Mouse (Mus musculus) CH12.LX (cell line): ENCODE results near the gene Man1a. TPM values are rescaled to one million over a fixed set of nuclear protein-coding genes. Genes with fewer than 3 reads are reported as not detected.

Experiments
- DNase-seq: peaks from one replicate; pipeline ENCODE4 v3.0.0-alpha.2; 2013; ENCODE audit errors: extremely low read depth
- H3K27ac ChIP-seq: 2 replicates; pipeline ENCODE4 v1.5.1; 2012; ENCODE audit warnings: low read depth, mild to moderate bottlenecking, control low read depth, moderate library complexity; ENCODE audit not compliant: insufficient read depth
- H3K27me3 ChIP-seq: replicated peaks from 2 replicates; pipeline ENCODE3; 2012; ENCODE audit warnings: inconsistent platforms
- H3K36me3 ChIP-seq, 2 experiments: replicated peaks in 1 of 2; 2 replicates each; pipeline versions ENCODE3 to v1.6.1; 2012; ENCODE audit warnings: inconsistent platforms in 1 of 2, low read length in 1 of 2, mild to moderate bottlenecking in 1 of 2, mixed read lengths in 1 of 2, moderate library complexity in 1 of 2; ENCODE audit not compliant: control insufficient read depth in 1 of 2, insufficient read depth in 1 of 2
- H3K4me1 ChIP-seq, 2 experiments: 2 replicates each; pipeline ENCODE4 v1.6.1; 2012; ENCODE audit warnings: inconsistent platforms in 1 of 2, moderate library complexity in 1 of 2; ENCODE audit not compliant: insufficient read depth in 2 of 2, control insufficient read depth in 1 of 2
- H3K4me2 ChIP-seq: 2 replicates; pipeline ENCODE4 v1.6.1; 2012; ENCODE audit warnings: low read depth, mild to moderate bottlenecking, control low read depth; ENCODE audit not compliant: poor library complexity, insufficient read depth, severe bottlenecking
- H3K4me3 ChIP-seq, 3 experiments: fragments of 150-350 bp in 1 of 3; sonication (generic) in 1 of 3; replicated peaks in 1 of 3; 2 replicates each; pipeline versions ENCODE3 to v1.5.1; 2011 to 2012; ENCODE audit warnings: low read depth in 2 of 3, low read length in 2 of 3, mild to moderate bottlenecking in 2 of 3, moderate library complexity in 2 of 3, control low read depth in 1 of 3, improper control_type of control experiment in 1 of 3, inconsistent platforms in 1 of 3, mixed read lengths in 1 of 3; ENCODE audit not compliant: poor library complexity in 1 of 3
- H3K79me2 ChIP-seq: replicated peaks from 2 replicates; pipeline ENCODE4 v1.6.1; 2012; ENCODE audit warnings: mild to moderate bottlenecking, moderate library complexity; ENCODE audit not compliant: control insufficient read depth, poor library complexity, insufficient read depth, severe bottlenecking; ENCODE audit errors: extremely low read depth
- H3K9ac ChIP-seq: 2 replicates; pipeline ENCODE4 v1.6.1; 2012; ENCODE audit warnings: low read depth, mild to moderate bottlenecking, control low read depth, moderate library complexity; ENCODE audit not compliant: insufficient read depth
- H3K9me3 ChIP-seq: replicated peaks from 2 replicates; pipeline ENCODE3; 2012; ENCODE audit warnings: low read length, inconsistent platforms, mixed read lengths
- BHLHE40 ChIP-seq: IDR thresholded peaks from 2 replicates; pipeline ENCODE4 v1.6.1; 2011; ENCODE audit warnings: mild to moderate bottlenecking, low read depth, low read length, improper control_type of control experiment
- CHD2 ChIP-seq: IDR thresholded peaks from 2 replicates; pipeline ENCODE4 v1.6.1; 2011; ENCODE audit warnings: low read length, improper control_type of control experiment
- CTCF ChIP-seq, 2 experiments: IDR thresholded peaks in 1 of 2; conservative IDR thresholded peaks in 1 of 2; 2 replicates each; pipeline ENCODE4 v1.5.1; 2011 to 2012; ENCODE audit warnings: low read depth in 2 of 2, low read length in 2 of 2, improper control_type of control experiment in 1 of 2, inconsistent platforms in 1 of 2, mild to moderate bottlenecking in 1 of 2, moderate library complexity in 1 of 2
- ELF1 ChIP-seq: IDR thresholded peaks from 2 replicates; pipeline ENCODE4 v1.6.1; 2014; ENCODE audit warnings: low read depth, mild to moderate bottlenecking, inconsistent platforms, low read length, improper control_type of control experiment
- EP300 ChIP-seq: IDR thresholded peaks from 2 replicates; pipeline ENCODE4 v1.6.1; 2011; ENCODE audit warnings: low read length, improper control_type of control experiment
- ETS1 ChIP-seq: conservative IDR thresholded peaks from 2 replicates; pipeline ENCODE4 v1.6.1; 2012; ENCODE audit warnings: low read depth, mild to moderate bottlenecking, inconsistent platforms, low read length, improper control_type of control experiment, moderate library complexity
- IRF4 ChIP-seq: IDR thresholded peaks from 2 replicates; pipeline ENCODE4 v1.6.1; 2014; ENCODE audit warnings: low read depth, mild to moderate bottlenecking, inconsistent platforms, low read length, improper control_type of control experiment
- JUN ChIP-seq: IDR thresholded peaks from 2 replicates; pipeline ENCODE4 v1.6.1; 2011; ENCODE audit warnings: low read depth, mild to moderate bottlenecking, low read length, improper control_type of control experiment, moderate library complexity; ENCODE audit not compliant: insufficient read depth
- JUND ChIP-seq: conservative IDR thresholded peaks from 2 replicates; pipeline ENCODE4 v1.6.1; 2011; ENCODE audit warnings: low read depth, low read length, improper control_type of control experiment
- MAFK ChIP-seq: IDR thresholded peaks from 2 replicates; pipeline ENCODE4 v1.6.1; 2011; ENCODE audit warnings: low read length, improper control_type of control experiment; ENCODE audit not compliant: insufficient replicate concordance
- MAX ChIP-seq: IDR thresholded peaks from 2 replicates; pipeline ENCODE4 v1.6.1; 2011; ENCODE audit warnings: low read length, improper control_type of control experiment
- MAZ ChIP-seq: IDR thresholded peaks from 2 replicates; pipeline ENCODE4 v1.6.1; 2012; ENCODE audit warnings: low read depth, mild to moderate bottlenecking, inconsistent platforms, low read length, improper control_type of control experiment, moderate library complexity
- MEF2A ChIP-seq: IDR thresholded peaks from 2 replicates; pipeline ENCODE4 v1.6.1; 2014; ENCODE audit warnings: low read depth, mild to moderate bottlenecking, inconsistent platforms, low read length, improper control_type of control experiment, borderline replicate concordance
- MXI1 ChIP-seq: IDR thresholded peaks from 2 replicates; pipeline ENCODE4 v1.6.1; 2011; ENCODE audit warnings: mild to moderate bottlenecking, low read depth, low read length, improper control_type of control experiment
- NELFE ChIP-seq: IDR thresholded peaks from 2 replicates; pipeline ENCODE4 v1.6.1; 2011; ENCODE audit warnings: low read depth, low read length, improper control_type of control experiment
- NRF1 ChIP-seq: IDR thresholded peaks from 2 replicates; pipeline ENCODE4 v1.6.1; 2014; ENCODE audit warnings: low read depth, mild to moderate bottlenecking, inconsistent platforms, low read length, improper control_type of control experiment, moderate library complexity
- PAX5 ChIP-seq: IDR thresholded peaks from 2 replicates; pipeline ENCODE4 v1.6.1; 2012; ENCODE audit warnings: low read length, inconsistent platforms, mixed read lengths
- POLR2A ChIP-seq: IDR thresholded peaks from 2 replicates; pipeline ENCODE4 v1.6.1; 2011; ENCODE audit warnings: low read depth, mild to moderate bottlenecking, improper control_type of control experiment, low read length
- POLR2AphosphoS2 ChIP-seq: IDR thresholded peaks from 2 replicates; pipeline ENCODE4 v1.6.1; 2011; ENCODE audit warnings: low read depth, low read length, improper control_type of control experiment
- RAD21 ChIP-seq: IDR thresholded peaks from 2 replicates; pipeline ENCODE4 v1.6.1; 2011; ENCODE audit warnings: low read depth, mild to moderate bottlenecking, low read length, improper control_type of control experiment, moderate library complexity
- RCOR1 ChIP-seq: conservative IDR thresholded peaks from 2 replicates; pipeline ENCODE4 v1.6.1; 2012; ENCODE audit warnings: low read depth, mild to moderate bottlenecking, inconsistent platforms, low read length, improper control_type of control experiment
- SIN3A ChIP-seq: IDR thresholded peaks from 2 replicates; pipeline ENCODE4 v1.6.1; 2012; ENCODE audit warnings: low read length, improper control_type of control experiment, inconsistent platforms
- SMC3 ChIP-seq: IDR thresholded peaks from 2 replicates; pipeline ENCODE4 v1.6.1; 2011; ENCODE audit warnings: low read depth, low read length, improper control_type of control experiment
- TBP ChIP-seq: conservative IDR thresholded peaks from 2 replicates; pipeline ENCODE4 v1.6.1; 2011; ENCODE audit warnings: low read depth, low read length, improper control_type of control experiment
- TCF12 ChIP-seq: IDR thresholded peaks from 2 replicates; pipeline ENCODE4 v1.6.1; 2014; ENCODE audit warnings: low read depth, mild to moderate bottlenecking, inconsistent platforms, low read length, improper control_type of control experiment
- ZC3H11A ChIP-seq: IDR thresholded peaks from 2 replicates; pipeline ENCODE4 v1.6.1; 2012; ENCODE audit warnings: low read depth, mild to moderate bottlenecking, inconsistent platforms, low read length, improper control_type of control experiment
- ZMIZ1 ChIP-seq: IDR thresholded peaks from 2 replicates; pipeline ENCODE4 v1.6.1; 2012; ENCODE audit warnings: low read depth, mild to moderate bottlenecking, inconsistent platforms, low read length, improper control_type of control experiment
- ZNF384 ChIP-seq: IDR thresholded peaks from 2 replicates; pipeline ENCODE4 v1.6.1; 2012; ENCODE audit warnings: low read depth, low read length, improper control_type of control experiment, inconsistent platforms
- dilution Hi-C: fragments of 300-500 bp; cut with MboI; formaldehyde crosslinking; loops from 2 replicates; pipeline ENCODE4 v1.14.3; 2020; ENCODE audit warnings: low sequenced_read_pairs; ENCODE audit not compliant: extremely low pct_unique_long_range_greater_than_20kb, extremely low pct_ligation_motif_present
- in situ Hi-C: fragments of 300-500 bp; cut with MboI; formaldehyde crosslinking; loops from 3 replicates; pipeline ENCODE4 v1.14.3; 2019; ENCODE audit warnings: low sequenced_read_pairs, low pct_ligation_motif_present, low pct_unique_long_range_greater_than_20kb, mixed read lengths
- polyA plus RNA-seq: library from polyadenylated mRNA; unstranded; fragments of >175 nt; gene quantifications from 2 replicates; pipeline ENCODE4 v1.2.1, GENCODE M21; 2012; ENCODE audit warnings: low read depth; ENCODE audit not compliant: insufficient read length
- total RNA-seq, 2 experiments: library from RNA; depleted of rRNA; stranded (reverse); fragments of 300-350 nt in 1 of 2; fragments of >200 nt in 1 of 2; gene quantifications; 2 replicates each; pipeline ENCODE4 v1.2.3; 2012 to 2014

Gene Man1a
- total and polyA plus RNA-seq, 3 experiments = 104 to 211 (median 191) TPM

DNA sequence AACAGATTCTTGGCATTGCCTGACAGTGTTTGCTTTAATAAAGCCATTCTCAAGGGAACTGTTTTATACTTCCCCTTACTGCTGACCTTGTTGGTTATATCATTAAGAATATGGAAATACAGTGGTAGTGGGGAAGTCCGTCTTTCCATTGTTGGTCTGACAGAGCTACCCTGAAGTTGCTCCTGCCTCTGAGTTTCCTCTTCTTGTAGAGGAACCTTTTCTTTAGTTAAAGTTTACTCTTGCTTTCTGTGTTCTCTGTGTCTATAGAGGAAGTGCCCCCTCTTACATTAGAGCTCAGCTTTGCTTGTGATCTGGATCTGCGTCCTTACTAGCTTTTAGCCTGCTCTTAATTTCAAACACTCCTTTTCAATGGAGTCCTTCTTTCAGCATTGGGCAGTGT lies 42.9 kb upstream of the Man1a start:
- peaks cover 2% of the 10 kb centered on the region for H3K9me3 ChIP-seq
- peak; percentile 89 for DNase-seq
- peak overlapping the region; percentile 96 for H3K27ac ChIP-seq
- TF ChIP-seq NELFE (no peak), RAD21 (no peak; the same call in 1 of the 2 replicates), ZNF384 (no peak), MAFK (peak; percentile 74), TCF12 (peak; percentile 72), IRF4 (peak; percentile 82; the same call in 1 of the 2 replicates), TBP (peak; percentile 91), RCOR1 (no peak), SMC3 (peak; percentile 1; the same call in 1 of the 2 replicates), MEF2A (peak; percentile 78; the same call in 1 of the 2 replicates), ETS1 (peak; percentile 88), ZC3H11A (no peak), ZMIZ1 (0 out of 2 replicates have a peak, but pooled peaks have one; percentile 1), POLR2A (peak; percentile 46; the same call in 1 of the 2 replicates), BHLHE40 (peak; percentile 53; the same call in 1 of the 2 replicates), ELF1 (peak; percentile 69), MAZ (peak; percentile 48; the same call in 1 of the 2 replicates), EP300 (peak; percentile 89), SIN3A (0 out of 2 replicates have a peak, but pooled peaks have one; percentile 9), JUN (no peak; the same call in 1 of the 2 replicates)
- peak overlapping the region; percentile 94 for H3K4me2 ChIP-seq
- dilution Hi-C loops (no loop called here), in situ Hi-C loops (loop anchor here (5.0 kb wide), 1 partner anchor 37 kb away; no protein-coding TSS in a partner anchor)
- H3K27me3 ChIP-seq = no peaks in the 10 kb centered on the region
- no peaks in the 10 kb centered on the region for H3K79me2 ChIP-seq
- H3K36me3 ChIP-seq = no peaks in the 10 kb centered on the region
- no peak overlapping the region for H3K4me3 ChIP-seq
- peak overlapping the region; percentile 46 for H3K9ac ChIP-seq
- H3K4me1 ChIP-seq = peaks cover 21 to 62% of the 10 kb centered on the region in 2 experiments

DNA sequence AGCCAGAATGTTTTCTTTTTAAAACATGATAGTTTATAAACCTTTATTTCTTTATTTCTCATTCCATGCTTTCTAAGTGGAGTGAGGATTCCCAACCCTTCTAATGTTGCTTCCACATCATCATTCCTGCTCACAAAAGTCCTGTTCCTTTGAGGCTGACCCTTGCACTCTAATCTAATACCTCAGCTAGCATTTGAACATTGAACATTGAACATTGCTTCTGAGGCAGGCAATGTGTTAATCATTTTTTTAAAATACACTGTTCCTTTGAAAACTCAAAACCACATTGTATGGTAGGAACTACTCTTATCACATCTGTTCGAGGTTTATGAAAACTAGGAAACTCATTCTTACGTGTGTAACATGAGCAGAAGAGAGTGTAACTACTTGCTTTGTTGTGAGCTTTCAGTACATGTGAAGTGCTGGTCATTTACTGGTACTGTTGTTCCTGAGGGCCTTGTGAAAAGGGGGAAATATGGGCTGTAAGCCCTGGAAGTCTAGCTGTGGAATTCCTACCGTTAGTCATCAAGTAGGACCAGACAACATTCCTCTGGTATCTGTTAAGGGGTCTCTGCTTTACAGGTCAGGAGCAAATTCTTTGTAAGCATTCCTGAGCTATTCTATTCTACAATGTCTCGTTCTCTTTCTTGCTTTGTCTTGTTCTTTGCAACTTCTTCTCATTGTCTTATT lies 42.0 kb upstream of the Man1a start:
- Histone ChIP-seq H3K79me2 (no peaks in the 10 kb centered on the region), H3K4me1 (peaks cover 21 to 58% of the 10 kb centered on the region in 2 experiments), H3K36me3 (no peaks in the 10 kb centered on the region), H3K4me2 (peak overlapping the region; percentile 57), H3K27me3 (no peaks in the 10 kb centered on the region), H3K9ac (peak overlapping the region; percentile 51), H3K4me3 (no peak overlapping the region), H3K27ac (peak overlapping the region; percentile 96), H3K9me3 (peaks cover 2% of the 10 kb centered on the region)
- TF ChIP-seq POLR2A (no peak), POLR2AphosphoS2 (no peak), CHD2 (no peak), MXI1 (no peak), CTCF (conservative IDR thresholded peaks at IDR 0.05 in 1 of 2, IDR thresholded peaks at IDR 0.05 in 1 of 2; ENCODE audit: low read depth in 2 of 2, low read length in 2 of 2) (no peak), RCOR1 (no peak), PAX5 (no peak), MAX (no peak), JUND (no peak), ELF1 (no peak), ZMIZ1 (no peak), NRF1 (no peak; the same call in 1 of the 2 replicates), IRF4 (no peak), SIN3A (no peak), EP300 (no peak)
- dilution Hi-C loops (no loop called here), in situ Hi-C loops (loop anchor here (5.0 kb wide), 1 partner anchor 36 kb away; no protein-coding TSS in a partner anchor)
- DNase-seq = peak; percentile 7
